ENCODE assay signal across 15 mouse cellular contexts in genomic region chr17:57070272-57070671, GRCm38 (mm10). TPM values are rescaled to one million over a fixed set of nuclear protein-coding genes. Genes with fewer than 3 reads are reported as not detected.
DNase-seq lines count a peak whose midpoint lies in the region; ATAC-seq and TF ChIP-seq lines count a peak whose summit lies in the region.
"Had no signal": no experiment of that assay in that cellular context is flagged by ENCODE, and none has a peak within 500 bp of the region (broad histone marks: within the 10 kb centered on the region; RNA-seq: fewer than 3 reads in every experiment).

No protein-coding gene starts in this region.

- peaks cover 19% of the 10 kb centered on the region for H3K4me1 ChIP-seq in forebrain, embryonic 10.5 days
- no peaks in the 10 kb centered on the region for H3K4me1 ChIP-seq in hindbrain, postnatal 0 days (ENCODE audit: insufficient read depth, low read length)
- H3K4me1 ChIP-seq in neural tube, embryonic 12.5 days = no peaks in the 10 kb centered on the region; the same call in none of the 2 replicates

- peak overlapping the region; percentile 77 for H3K27ac ChIP-seq in forebrain, embryonic 10.5 days
- H3K27ac ChIP-seq in hindbrain, postnatal 0 days = no peak overlapping the region
- no peak overlapping the region for H3K27ac ChIP-seq in neural tube, embryonic 12.5 days
- H3K27ac ChIP-seq: layer of hippocampus, adult 2 months; limb, embryonic 15.5 days had no signal

- no peak for ATAC-seq in hindbrain, postnatal 0 days
- ATAC-seq in neural tube, embryonic 12.5 days (ENCODE audit: low FRiP score, low read depth) = peak; percentile 19; the same call in 1 of the 2 replicates

- no peaks in the 10 kb centered on the region for H3K9me3 ChIP-seq in forebrain, embryonic 10.5 days
- no peaks in the 10 kb centered on the region for H3K9me3 ChIP-seq in hindbrain, postnatal 0 days (ENCODE audit: low read length)
- H3K9me3 ChIP-seq in neural tube, embryonic 12.5 days = no peaks in the 10 kb centered on the region
- H3K9me3 ChIP-seq: limb, embryonic 15.5 days had no signal

- 9% methylated on average over 9 of the region's 9 CpGs for WGBS in forebrain, embryonic 10.5 days
- 16% methylated on average over 9 of the region's 9 CpGs for WGBS in hindbrain, postnatal 0 days
- 7% methylated on average over 9 of the region's 9 CpGs for WGBS in neural tube, embryonic 12.5 days

- TF ChIP-seq CTCF in hindbrain, postnatal 0 days (IDR thresholded peaks at IDR 0.05; ENCODE audit: low read depth) = no peak

- DNase-seq in embryo, embryonic 9.5 days (ENCODE audit: extremely low spot score) = peak; percentile 24
- no peak for DNase-seq in embryo, embryonic 11 days
- peak; percentile 18 for DNase-seq in forebrain, embryonic 10.5 days (ENCODE audit: extremely low spot score, low spot score)
- DNase-seq in hindbrain, postnatal 0 days (ENCODE audit: low spot score) = no peak
- no peak for DNase-seq in thymus, postnatal 25 days
- no peak for DNase-seq in adrenal gland, adult (ENCODE audit: inconsistent age in 2 of 2, low spot score in 1 of 2)
- DNase-seq in cerebellum, adult 11 months = no peak
- DNase-seq: adrenal gland, adult 8-10 months; gastrocnemius, postnatal 25 days; right cerebral cortex, postnatal 14 days had no signal

- peaks cover 44% of the 10 kb centered on the region for H3K27me3 ChIP-seq in forebrain, embryonic 10.5 days (ENCODE audit: poor library complexity, severe bottlenecking)
- no peaks in the 10 kb centered on the region for H3K27me3 ChIP-seq in hindbrain, postnatal 0 days (ENCODE audit: insufficient read depth, low read length)
- no peaks in the 10 kb centered on the region for H3K27me3 ChIP-seq in neural tube, embryonic 12.5 days (replicated peaks)

- peak overlapping the region; percentile 43 for H3K4me3 ChIP-seq in forebrain, embryonic 10.5 days
- H3K4me3 ChIP-seq in hindbrain, postnatal 0 days (ENCODE audit: low read length) = peak overlapping the region; percentile 6; the same call in 1 of the 2 replicates
- peak overlapping the region; percentile 7; the same call in 1 of the 2 replicates for H3K4me3 ChIP-seq in neural tube, embryonic 12.5 days
- H3K4me3 ChIP-seq: layer of hippocampus, adult 2 months; limb, embryonic 15.5 days had no signal

- H3K36me3 ChIP-seq in forebrain, embryonic 10.5 days (replicated peaks) = no peaks in the 10 kb centered on the region
- H3K36me3 ChIP-seq in hindbrain, postnatal 0 days (ENCODE audit: insufficient read depth, low read length) = no peaks in the 10 kb centered on the region
- no peaks in the 10 kb centered on the region for H3K36me3 ChIP-seq in neural tube, embryonic 12.5 days
- H3K36me3 ChIP-seq: limb, embryonic 15.5 days had no signal

- no peak overlapping the region for H3K9ac ChIP-seq in hindbrain, postnatal 0 days (replicated peaks; ENCODE audit: low read length)
- peak overlapping the region; percentile 9; the same call in 1 of the 2 replicates for H3K9ac ChIP-seq in neural tube, embryonic 12.5 days
- H3K9ac ChIP-seq: limb, embryonic 15.5 days had no signal

- peak overlapping the region; percentile 23 for H3K4me2 ChIP-seq in hindbrain, postnatal 0 days (ENCODE audit: low read depth, low read length)
- peak overlapping the region; percentile 44 for H3K4me2 ChIP-seq in neural tube, embryonic 12.5 days (replicated peaks)
- H3K4me2 ChIP-seq: limb, embryonic 15.5 days had no signal

RNA-seq across cellular contexts. Expression of gene Dennd1c, which starts 8.0 kb away (rescaled TPM):
- polyA plus RNA-seq in forebrain, embryonic 10.5 days (2016; fragmentation: Nextera tagmentation; extraction: Ambion mirVana) = 2.7 and 4.1 TPM in 2 replicates
- 1.5 and 3.8 TPM in 2 replicates for total RNA-seq in hindbrain, postnatal 0 days (2014; rRNA removed)
- polyA plus RNA-seq in hindbrain, postnatal 0 days (2015; fragmentation: Nextera tagmentation; extraction: Ambion mirVana) = 2.8 and 3.0 TPM in 2 replicates
- polyA plus RNA-seq in neural tube, embryonic 12.5 days (2016; fragmentation: Nextera tagmentation; extraction: Ambion mirVana) = 4.3 and 4.5 TPM in 2 replicates

RNA-seq across cellular contexts. Expression of gene Slc25a23, which starts 10.6 kb away (rescaled TPM):
- 10.0 and 10.6 TPM in 2 replicates for polyA plus RNA-seq in forebrain, embryonic 10.5 days (2016; fragmentation: Nextera tagmentation; extraction: Ambion mirVana)
- total RNA-seq in hindbrain, postnatal 0 days (2014; rRNA removed) = 122 and 150 TPM in 2 replicates
- polyA plus RNA-seq in hindbrain, postnatal 0 days (2015; fragmentation: Nextera tagmentation; extraction: Ambion mirVana) = 33.2 and 38.2 TPM in 2 replicates
- 19.4 and 19.9 TPM in 2 replicates for polyA plus RNA-seq in neural tube, embryonic 12.5 days (2016; fragmentation: Nextera tagmentation; extraction: Ambion mirVana)

RNA-seq across cellular contexts. Expression of gene Crb3, which starts 11.4 kb away (rescaled TPM):
- 3.6 and 4.0 TPM in 2 replicates for polyA plus RNA-seq in forebrain, embryonic 10.5 days (2016; fragmentation: Nextera tagmentation; extraction: Ambion mirVana)
- total RNA-seq in hindbrain, postnatal 0 days (2014; rRNA removed) = 7.1 and 8.2 TPM in 2 replicates
- 6.0 and 6.2 TPM in 2 replicates for polyA plus RNA-seq in hindbrain, postnatal 0 days (2015; fragmentation: Nextera tagmentation; extraction: Ambion mirVana)
- 1.1 and 1.2 TPM in 2 replicates for polyA plus RNA-seq in neural tube, embryonic 12.5 days (2016; fragmentation: Nextera tagmentation; extraction: Ambion mirVana)
- total RNA-seq: monocyte, adult 5-6 weeks had no signal

RNA-seq across cellular contexts. Expression of gene Tubb4a, which starts 17.3 kb away (rescaled TPM):
- 36.2 and 40.1 TPM in 2 replicates for polyA plus RNA-seq in forebrain, embryonic 10.5 days (2016; fragmentation: Nextera tagmentation; extraction: Ambion mirVana)
- 201 and 209 TPM in 2 replicates for total RNA-seq in hindbrain, postnatal 0 days (2014; rRNA removed)
- 295 and 346 TPM in 2 replicates for polyA plus RNA-seq in hindbrain, postnatal 0 days (2015; fragmentation: Nextera tagmentation; extraction: Ambion mirVana)
- 228 and 271 TPM in 2 replicates for polyA plus RNA-seq in neural tube, embryonic 12.5 days (2016; fragmentation: Nextera tagmentation; extraction: Ambion mirVana)
- total RNA-seq: monocyte, adult 5-6 weeks had no signal

RNA-seq across cellular contexts. Expression of gene Slc25a41, which starts 28.8 kb away (rescaled TPM):
- polyA plus RNA-seq in forebrain, embryonic 10.5 days (2016; fragmentation: Nextera tagmentation; extraction: Ambion mirVana) = not detected in 2 replicates
- not detected in 2 replicates for total RNA-seq in hindbrain, postnatal 0 days (2014; rRNA removed)
- not detected in 2 replicates for polyA plus RNA-seq in hindbrain, postnatal 0 days (2015; fragmentation: Nextera tagmentation; extraction: Ambion mirVana)
- polyA plus RNA-seq in neural tube, embryonic 12.5 days (2016; fragmentation: Nextera tagmentation; extraction: Ambion mirVana) = 0.25 TPM in 1 of 2 replicates, not detected in the other
- total RNA-seq: gastrocnemius, postnatal 25 days; heart, postnatal 25 days; layer of hippocampus, adult 2 months; monocyte, adult 5-6 weeks had no signal
- polyA plus RNA-seq: limb, embryonic 15.5 days had no signal

Comparison
In these comparisons a context has a peak if more than half of its experiments do, and no peak if none do; other contexts are left out.
1. DNase-seq: peak in embryo, embryonic 9.5 days (single experiment) and forebrain, embryonic 10.5 days (single experiment); none in embryo, embryonic 11 days (single experiment), hindbrain, postnatal 0 days (single experiment), thymus, postnatal 25 days (single experiment), adrenal gland, adult (0 of 2) and cerebellum, adult 11 months (single experiment).
2. Peak in every context shown above with its lines, with median percentiles within 50 percentile points of each other: H3K4me3 ChIP-seq.